ENCODE assay signal across 20 mouse cellular contexts in genomic region chr4:63633181-63633580, GRCm38 (mm10). TPM values are rescaled to one million over a fixed set of nuclear protein-coding genes. Genes with fewer than 3 reads are reported as not detected.
"Had no signal": no experiment of that assay in that cellular context is flagged by ENCODE, and none has a peak within 500 bp of the region (broad histone marks: within the 10 kb centered on the region; RNA-seq: fewer than 3 reads in every experiment).

No protein-coding gene starts in this region.

- DNase-seq: cerebellum, adult 9-11 months; cerebellum, postnatal 10 days; cerebellum, postnatal 14 days; cerebellum, postnatal 25 days; cerebellum, postnatal 36 days; embryo, embryonic 11 days; forebrain, postnatal 0 days; gastrocnemius, adult 2 months; gastrocnemius, postnatal 10 days; gastrocnemius, postnatal 14 days; gastrocnemius, postnatal 25 days; gastrocnemius, postnatal 36 days; heart, adult 18-20 months; heart, adult 2 months had no signal

RNA-seq across cellular contexts. Expression of gene Tex48, which starts 11.0 kb away (rescaled TPM):
- total RNA-seq: common myeloid progenitor, adult 5-6 weeks; forebrain, postnatal 0 days; gastrocnemius, adult 18-20 months; gastrocnemius, adult 2 months; gastrocnemius, adult 8-10 months; gastrocnemius, postnatal 10 days; gastrocnemius, postnatal 14 days; gastrocnemius, postnatal 25 days; gastrocnemius, postnatal 36 days; gastrocnemius, postnatal 4 days; granulocyte monocyte progenitor cell, adult 5-6 weeks; heart, adult 18-20 months; heart, adult 2 months; heart, adult 8-10 months had no signal

RNA-seq across cellular contexts. Expression of gene Gm11213, which starts 28.1 kb away (rescaled TPM):
- total RNA-seq: common myeloid progenitor, adult 5-6 weeks; forebrain, postnatal 0 days; gastrocnemius, adult 18-20 months; gastrocnemius, adult 2 months; gastrocnemius, adult 8-10 months; gastrocnemius, postnatal 10 days; gastrocnemius, postnatal 14 days; gastrocnemius, postnatal 25 days; gastrocnemius, postnatal 36 days; gastrocnemius, postnatal 4 days; granulocyte monocyte progenitor cell, adult 5-6 weeks; heart, adult 18-20 months; heart, adult 2 months; heart, adult 8-10 months had no signal

RNA-seq across cellular contexts. Expression of gene Gm11214, which starts 30.0 kb away (rescaled TPM):
- total RNA-seq: common myeloid progenitor, adult 5-6 weeks; forebrain, postnatal 0 days; gastrocnemius, adult 18-20 months; gastrocnemius, adult 2 months; gastrocnemius, adult 8-10 months; gastrocnemius, postnatal 10 days; gastrocnemius, postnatal 14 days; gastrocnemius, postnatal 25 days; gastrocnemius, postnatal 36 days; gastrocnemius, postnatal 4 days; granulocyte monocyte progenitor cell, adult 5-6 weeks; heart, adult 18-20 months; heart, adult 2 months; heart, adult 8-10 months had no signal
